Mouse (Mus musculus) heart, adult 2 months (tissue): ENCODE results near the gene Fgfr2.

Experiments used
- CTCF ChIP-seq: fragments of 200-600 bp; IDR thresholded peaks from 2 replicates; pipeline ENCODE4 v1.8.1; 2022; ENCODE audit warnings: antibody characterized with exemption, mild to moderate bottlenecking, moderate library complexity
- POLR2A ChIP-seq: fragments of 200-500 bp; IDR thresholded peaks from 2 replicates; pipeline ENCODE4 v1.6.1; 2011; ENCODE audit warnings: mild to moderate bottlenecking, low read depth, low read length, control low read depth; ENCODE audit not compliant: insufficient read depth

DNA sequence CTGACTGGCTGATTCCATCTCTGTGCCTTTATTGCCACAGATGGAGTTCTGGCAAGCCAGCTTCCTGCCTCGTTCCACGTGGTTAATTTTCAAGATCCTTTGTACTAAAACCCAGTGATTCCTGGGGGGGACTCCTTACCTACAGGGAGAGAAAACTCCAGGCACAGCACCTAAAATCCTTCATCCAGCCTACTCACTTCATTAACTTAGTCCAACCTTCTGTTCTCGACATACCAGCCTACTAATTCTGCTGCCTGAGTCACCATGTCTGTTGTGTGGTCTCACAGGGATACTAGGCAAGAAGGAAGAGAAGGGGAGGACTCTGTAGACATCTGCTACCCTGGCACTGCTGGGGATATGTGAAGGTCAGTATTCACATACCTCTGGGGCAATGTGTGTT is 1048.6 kb downstream of the Fgfr2 start:
- TF ChIP-seq CTCF = no peak
- no peak for TF ChIP-seq POLR2A
